Mouse (Mus musculus) embryonic facial prominence, embryonic 12.5 days (tissue): Measurements from ENCODE around the gene Aqp2. TPM values are rescaled to one million over a fixed set of nuclear protein-coding genes. Genes with fewer than 3 reads are reported as not detected.

Experiments
- ATAC-seq: fragments of 200-750 bp; cut with Nextera tagmentation; 2 replicates; pipeline ENCODE4 v1.8.0; 2017; ENCODE audit not compliant: insufficient number of reproducible peaks, insufficient read depth, low FRiP score, low TSS enrichment
- H3K27ac ChIP-seq: fragments of 300-500 bp; sonication (generic); 2 replicates; pipeline ENCODE4 v1.5.1; 2016; ENCODE audit warnings: mild to moderate bottlenecking
- H3K27me3 ChIP-seq: fragments of 300-500 bp; sonication (generic); 2 replicates; pipeline ENCODE4 v1.6.1; 2016; ENCODE audit warnings: mild to moderate bottlenecking, moderate library complexity
- H3K36me3 ChIP-seq: fragments of 300-500 bp; sonication (generic); 2 replicates; pipeline ENCODE4 v1.6.1; 2016; ENCODE audit warnings: mild to moderate bottlenecking
- H3K4me1 ChIP-seq: fragments of 300-500 bp; sonication (generic); 2 replicates; pipeline ENCODE4 v1.6.1; 2016
- H3K4me2 ChIP-seq: fragments of 300-500 bp; sonication (generic); replicated peaks from 2 replicates; pipeline ENCODE4 v1.6.1; 2016; ENCODE audit warnings: mild to moderate bottlenecking, moderate library complexity
- H3K4me3 ChIP-seq: fragments of 300-500 bp; sonication (generic); 2 replicates; pipeline ENCODE4 v1.5.1; 2016; ENCODE audit warnings: mild to moderate bottlenecking
- H3K9ac ChIP-seq: fragments of 300-500 bp; sonication (generic); 2 replicates; pipeline ENCODE4 v1.6.1; 2016; ENCODE audit warnings: mild to moderate bottlenecking, moderate library complexity
- H3K9me3 ChIP-seq: fragments of 300-500 bp; sonication (generic); 2 replicates; pipeline ENCODE4 v1.6.1; 2016; ENCODE audit warnings: mild to moderate bottlenecking, moderate library complexity
- WGBS: fragments of 180-500 bp; shearing (Covaris S2); methylation state at CpG from one replicate; pipeline ENCODE4 v1.1.7; 2016; 5-methylcytosine and 5-hydroxymethylcytosine counted together
- polyA plus RNA-seq: library from polyadenylated mRNA; unstranded; fragments of >200 nt; fragmentation: Nextera tagmentation; extraction: Ambion mirVana; gene quantifications from 2 replicates; pipeline ENCODE4 v1.2.1, GENCODE M21; 2016

Gene Aqp2
- polyA plus RNA-seq, 1 experiment from 2014 or later: not detected

DNA sequence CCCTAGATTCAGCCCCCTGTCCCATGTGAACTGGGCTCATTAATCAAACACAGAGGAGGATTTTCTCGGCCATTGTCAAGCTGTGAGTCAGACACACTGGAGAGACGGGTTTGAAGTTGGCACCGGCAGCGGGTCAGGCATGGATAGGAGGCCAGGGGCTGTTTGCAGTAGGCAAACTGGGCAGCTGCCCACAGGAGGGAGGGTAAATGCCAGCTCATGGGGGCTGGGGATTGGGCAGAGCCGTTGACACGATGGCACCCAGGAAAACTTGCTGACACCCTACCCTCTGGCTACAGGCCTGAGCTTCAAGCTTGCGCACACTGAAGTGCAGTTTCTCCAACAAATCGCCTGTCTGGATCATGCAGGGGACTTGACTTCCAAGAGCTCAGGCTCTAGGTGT lies 13.3 kb downstream of the Aqp2 start:
- WGBS: 74% methylated on average over 8 of the region's 8 CpGs
- no peak overlapping the region for H3K9ac ChIP-seq
- H3K27me3 ChIP-seq: peaks cover 94% of the 10 kb centered on the region
- no peaks in the 10 kb centered on the region for H3K9me3 ChIP-seq
- ATAC-seq: no peak
- H3K27ac ChIP-seq: no peak overlapping the region
- H3K4me2 ChIP-seq: no peak overlapping the region
- no peak overlapping the region for H3K4me3 ChIP-seq
- peaks cover 10% of the 10 kb centered on the region; the same call in 1 of the 2 replicates for H3K4me1 ChIP-seq
- no peaks in the 10 kb centered on the region for H3K36me3 ChIP-seq

DNA sequence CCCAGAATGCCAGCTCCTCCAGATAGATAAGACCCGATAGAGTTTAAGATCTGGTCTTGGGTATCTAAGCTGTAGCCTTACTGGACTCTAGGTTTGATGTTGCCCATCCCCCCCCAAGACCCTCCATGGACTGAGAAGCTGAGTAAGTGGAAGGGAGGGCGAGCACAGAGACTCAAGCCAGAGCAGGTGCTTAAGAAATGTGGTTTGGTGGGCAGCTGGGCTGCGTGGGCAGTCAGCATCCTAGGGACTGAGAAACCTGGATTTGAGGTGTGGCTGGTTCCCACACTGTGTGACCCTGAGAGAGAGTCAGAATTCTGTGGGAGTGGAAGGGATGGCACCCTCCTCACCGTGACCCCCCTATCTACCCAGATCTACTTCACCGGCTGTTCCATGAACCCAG lies 14.0 kb downstream of the Aqp2 start:
- Histone ChIP-seq H3K4me3 (no peak overlapping the region), H3K27ac (no peak overlapping the region), H3K9ac (no peak overlapping the region), H3K36me3 (no peaks in the 10 kb centered on the region), H3K9me3 (no peaks in the 10 kb centered on the region), H3K27me3 (peaks cover 94% of the 10 kb centered on the region), H3K4me2 (no peak overlapping the region), H3K4me1 (peaks cover 10% of the 10 kb centered on the region; the same call in 1 of the 2 replicates)
- ATAC-seq: no peak
- WGBS: 88% methylated on average over 5 of the region's 5 CpGs

DNA sequence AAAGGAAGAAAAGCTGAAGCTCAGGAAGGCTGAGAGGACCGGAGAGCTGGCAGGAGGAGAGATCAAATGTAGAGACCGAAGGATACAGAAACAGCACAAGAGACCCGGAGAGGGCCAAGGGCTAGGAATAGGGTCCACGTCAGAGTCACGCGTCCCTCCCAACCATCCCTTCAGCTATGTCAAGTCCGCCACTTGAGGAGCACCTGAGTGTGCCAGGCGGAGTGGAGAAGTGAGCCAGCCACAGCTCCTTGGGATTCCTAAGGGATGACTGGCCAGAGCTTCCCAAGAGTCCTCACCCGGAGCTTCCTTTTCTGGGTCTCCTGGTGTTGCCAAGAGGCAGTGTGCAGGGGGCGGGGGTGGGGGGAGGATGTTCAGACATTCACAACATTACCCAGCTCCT lies 16.1 kb downstream of the Aqp2 start:
- H3K4me3 ChIP-seq: no peak overlapping the region
- no peak overlapping the region for H3K27ac ChIP-seq
- H3K4me2 ChIP-seq: no peak overlapping the region
- H3K9me3 ChIP-seq: no peaks in the 10 kb centered on the region
- H3K27me3 ChIP-seq: peaks cover 88% of the 10 kb centered on the region
- H3K9ac ChIP-seq: no peak overlapping the region
- 80% methylated on average over 10 of the region's 10 CpGs for WGBS
- ATAC-seq: no peak
- H3K4me1 ChIP-seq: peaks cover 12% of the 10 kb centered on the region; the same call in 1 of the 2 replicates
- no peaks in the 10 kb centered on the region for H3K36me3 ChIP-seq

DNA sequence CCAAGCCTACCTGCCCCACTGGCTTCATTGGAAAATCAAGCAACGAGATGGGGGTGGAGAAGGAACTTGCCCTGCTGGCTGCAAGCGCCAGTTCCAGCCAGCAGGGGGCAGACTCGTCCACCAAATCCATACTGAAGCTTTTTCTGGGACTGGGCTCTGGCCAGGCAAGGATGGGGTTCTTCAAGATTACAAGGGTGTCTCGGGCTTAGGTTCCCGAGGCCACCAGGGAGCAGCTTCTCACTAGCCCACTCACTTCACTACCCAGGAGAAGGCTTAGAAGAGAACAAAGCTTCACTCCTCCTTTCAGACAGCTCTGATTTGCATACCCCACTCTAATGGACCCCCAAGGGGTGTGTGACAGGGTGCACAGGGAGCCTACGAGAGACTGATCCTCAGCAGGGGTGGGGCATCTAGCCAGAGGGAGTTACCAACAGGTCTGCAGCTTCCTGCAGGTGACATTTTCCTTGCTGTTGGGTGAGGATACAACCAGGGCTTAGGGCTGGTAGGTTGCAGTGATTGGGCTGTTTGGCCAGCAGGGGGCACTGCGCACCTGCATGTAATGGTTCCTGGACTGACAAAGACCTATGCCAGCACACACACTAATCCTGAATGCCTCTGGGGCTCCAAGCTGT lies 17.3 kb downstream of the Aqp2 start:
- no peak overlapping the region for H3K4me3 ChIP-seq
- peaks cover 88% of the 10 kb centered on the region for H3K27me3 ChIP-seq
- H3K27ac ChIP-seq: no peak overlapping the region
- no peaks in the 10 kb centered on the region for H3K36me3 ChIP-seq
- no peak overlapping the region; the same call in 1 of the 2 replicates for H3K4me2 ChIP-seq
- no peaks in the 10 kb centered on the region for H3K9me3 ChIP-seq
- whole genome bisulfite sequencing: 0% methylated on average over 7 of the region's 7 CpGs
- no peak overlapping the region for H3K9ac ChIP-seq
- ATAC-seq: peak; percentile 65
- H3K4me1 ChIP-seq: peaks cover 7% of the 10 kb centered on the region; the same call in 1 of the 2 replicates

DNA sequence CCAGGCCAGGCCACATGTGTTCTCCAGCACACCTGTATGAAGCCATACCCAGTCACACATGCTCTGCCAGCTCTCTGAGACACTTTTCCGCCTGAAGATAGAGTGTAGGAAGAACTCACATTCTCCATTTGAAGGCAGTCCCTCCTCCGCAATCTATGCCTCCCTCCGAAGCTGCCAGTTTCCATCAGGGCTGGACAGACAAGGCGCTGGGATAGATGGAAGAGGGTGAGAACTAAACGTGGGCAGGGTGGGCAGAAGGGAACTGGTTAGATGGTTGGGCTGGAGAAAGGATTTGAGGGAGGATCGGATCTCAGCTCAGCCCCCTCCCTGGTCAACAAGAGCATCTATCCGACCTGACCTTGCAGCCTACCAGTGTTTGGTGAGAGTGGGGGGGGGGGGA lies 18.0 kb downstream of the Aqp2 start:
- Histone ChIP-seq H3K27ac (no peak overlapping the region), H3K4me1 (peaks cover 11% of the 10 kb centered on the region), H3K4me3 (no peak overlapping the region), H3K36me3 (no peaks in the 10 kb centered on the region), H3K9ac (no peak overlapping the region), H3K4me2 (no peak overlapping the region), H3K27me3 (peaks cover 87% of the 10 kb centered on the region), H3K9me3 (no peaks in the 10 kb centered on the region)
- WGBS: 48% methylated on average over 7 of the region's 7 CpGs
- no peak; the same call in 1 of the 2 replicates for ATAC-seq

DNA sequence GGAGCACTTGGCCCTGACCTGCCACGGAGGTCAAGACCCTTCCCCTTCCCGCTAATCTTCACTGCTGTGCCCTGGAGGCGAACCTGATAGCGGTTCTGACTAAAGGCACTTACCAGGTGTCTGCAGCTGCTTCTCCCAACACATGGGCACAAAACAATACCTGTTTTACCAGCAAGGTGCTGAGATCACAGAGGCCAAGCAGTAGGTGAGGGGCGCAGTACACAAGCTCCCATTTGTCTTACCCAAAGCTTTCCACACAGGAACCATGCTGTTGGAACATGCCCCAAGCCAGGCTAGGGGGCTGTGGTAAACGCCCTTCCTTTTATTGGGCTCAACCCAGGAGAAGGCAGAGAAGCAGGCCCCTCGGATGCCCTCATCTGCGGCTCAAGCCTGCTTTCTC lies 18.7 kb downstream of the Aqp2 start:
- Histone ChIP-seq H3K4me1 (peaks cover 11% of the 10 kb centered on the region), H3K9ac (no peak overlapping the region), H3K4me2 (no peak overlapping the region), H3K4me3 (no peak overlapping the region), H3K27ac (no peak overlapping the region), H3K9me3 (no peaks in the 10 kb centered on the region), H3K36me3 (no peaks in the 10 kb centered on the region), H3K27me3 (peaks cover 83% of the 10 kb centered on the region)
- no peak for ATAC-seq
- WGBS: 43% methylated on average over 8 of the region's 8 CpGs

DNA sequence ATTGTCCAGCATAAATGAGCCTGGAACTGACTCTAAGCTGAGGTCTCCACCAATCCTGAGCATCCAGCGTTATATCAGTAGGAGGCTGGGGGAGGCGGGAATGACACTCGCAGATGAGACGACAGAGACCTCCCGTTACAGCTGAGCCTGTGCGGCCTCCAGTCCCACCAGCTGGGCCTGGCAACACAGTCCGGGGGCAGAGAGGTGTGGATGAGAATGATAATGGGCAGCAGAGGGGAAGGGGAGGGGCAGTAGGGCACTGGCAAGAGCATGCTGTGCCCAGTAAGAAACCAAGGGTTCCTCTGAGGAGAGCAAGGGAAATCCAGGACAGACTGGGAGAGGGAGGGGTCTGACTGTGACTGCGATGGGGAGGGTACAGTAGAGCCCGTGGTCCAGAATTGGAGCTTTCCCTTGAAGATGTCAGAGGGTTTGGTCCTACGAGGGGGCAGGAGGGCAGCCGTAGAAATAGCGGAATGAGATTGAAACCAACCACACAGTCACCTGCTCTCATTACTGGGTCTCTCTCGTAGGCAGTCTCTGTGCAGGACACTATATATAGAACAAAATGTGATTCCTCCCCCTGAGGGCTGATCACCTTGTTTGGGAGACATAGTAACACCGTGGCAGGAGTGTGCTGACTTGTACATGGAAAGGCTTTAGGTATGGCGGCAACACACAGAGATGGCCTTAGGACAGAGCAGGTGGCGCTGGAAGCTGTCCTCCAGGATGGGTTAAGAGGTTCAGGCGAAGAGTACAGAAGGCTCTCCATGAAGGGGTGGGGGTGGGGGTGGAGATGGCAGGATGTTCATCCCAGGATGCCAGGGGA lies 20.6 kb downstream of the Aqp2 start:
- no peak overlapping the region for H3K4me3 ChIP-seq
- H3K9me3 ChIP-seq: no peaks in the 10 kb centered on the region
- no peak for ATAC-seq
- H3K4me1 ChIP-seq: peaks cover 11% of the 10 kb centered on the region
- no peak overlapping the region for H3K27ac ChIP-seq
- no peak overlapping the region for H3K9ac ChIP-seq
- H3K36me3 ChIP-seq: no peaks in the 10 kb centered on the region
- no peak overlapping the region for H3K4me2 ChIP-seq
- peaks cover 75% of the 10 kb centered on the region for H3K27me3 ChIP-seq
- 59% methylated on average over 17 of the region's 17 CpGs for WGBS

DNA sequence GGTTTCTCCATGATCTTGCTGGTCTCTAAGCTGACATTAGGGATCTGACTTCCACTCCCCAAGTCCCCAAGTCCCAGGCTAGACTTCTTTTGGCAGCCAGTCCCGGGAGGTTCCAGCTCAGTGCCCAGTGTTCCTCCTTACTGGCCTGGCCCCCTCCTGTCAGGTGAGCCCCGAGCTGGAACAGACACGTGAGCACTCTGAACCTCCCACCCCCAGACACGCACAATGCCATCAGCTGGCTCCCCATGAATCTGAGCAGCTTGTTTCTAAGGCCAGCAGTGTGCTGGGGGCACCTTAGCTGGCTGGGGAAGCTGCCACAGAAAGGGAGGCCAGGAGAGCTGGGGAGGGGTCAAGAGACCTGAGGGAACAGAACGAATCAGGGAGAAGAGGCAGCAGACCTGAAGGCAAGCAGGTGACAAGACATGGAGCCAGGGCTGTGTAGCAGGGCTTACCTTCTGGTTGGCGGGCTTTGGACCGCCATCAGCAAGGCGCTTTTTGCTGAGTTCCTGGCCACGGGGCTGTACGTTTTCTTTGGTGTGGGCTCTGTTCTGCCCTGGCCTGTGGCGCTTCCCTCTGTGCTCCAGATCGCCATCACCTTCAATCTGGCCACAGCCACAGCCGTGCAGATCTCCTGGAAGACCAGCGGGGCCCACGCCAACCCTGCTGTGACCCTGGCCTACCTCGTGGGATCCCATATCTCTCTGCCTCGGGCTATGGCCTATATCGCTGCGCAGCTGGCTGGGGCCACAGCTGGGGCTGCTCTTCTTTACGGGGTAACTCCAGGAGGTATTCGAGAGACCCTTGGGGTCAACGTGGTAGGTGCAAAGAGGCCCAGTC lies 22.3 kb downstream of the Aqp2 start, which contains the start of gene Aqp6:
TSS of gene Aqp6 (plus strand) at position 415 of the 837 bp plus-strand sequence.
- no peak within 1 kb of the TSS for H3K4me2 ChIP-seq
- H3K9ac ChIP-seq: no peak within 1 kb of the TSS
- ATAC-seq: no peak
- peaks cover 77% of the 10 kb centered on the region for H3K27me3 ChIP-seq
- no peaks in the 10 kb centered on the region for H3K36me3 ChIP-seq
- WGBS: 51% methylated on average over 22 of the region's 22 CpGs
- H3K4me3 ChIP-seq: no peak within 1 kb of the TSS
- H3K4me1 ChIP-seq: peaks cover 10% of the 10 kb centered on the region
- no peak within 1 kb of the TSS for H3K27ac ChIP-seq
- no peaks in the 10 kb centered on the region for H3K9me3 ChIP-seq

DNA sequence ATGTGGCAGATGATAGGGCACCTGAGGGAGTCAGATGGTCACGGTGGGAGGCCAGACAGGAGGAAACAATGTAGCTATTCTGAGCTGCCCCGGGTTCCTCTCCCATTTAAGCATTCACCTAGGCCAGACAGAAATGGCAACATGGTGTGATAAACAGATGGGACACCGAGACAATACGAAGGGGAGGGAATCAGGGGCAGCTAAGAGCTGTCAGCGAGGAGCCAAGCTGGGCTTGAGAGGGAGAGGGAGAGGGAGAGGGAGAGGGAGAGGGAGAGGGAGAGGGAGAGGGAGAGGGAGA lies 22.9 kb downstream of the Aqp2 start:
- peaks cover 13% of the 10 kb centered on the region for H3K4me1 ChIP-seq
- no peak overlapping the region for H3K4me2 ChIP-seq
- 24% methylated on average over 5 of the region's 5 CpGs for WGBS
- no peak overlapping the region for H3K9ac ChIP-seq
- no peaks in the 10 kb centered on the region for H3K36me3 ChIP-seq
- H3K4me3 ChIP-seq: no peak overlapping the region
- no peak overlapping the region for H3K27ac ChIP-seq
- H3K27me3 ChIP-seq: peaks cover 79% of the 10 kb centered on the region
- ATAC-seq: no peak
- no peaks in the 10 kb centered on the region for H3K9me3 ChIP-seq

DNA sequence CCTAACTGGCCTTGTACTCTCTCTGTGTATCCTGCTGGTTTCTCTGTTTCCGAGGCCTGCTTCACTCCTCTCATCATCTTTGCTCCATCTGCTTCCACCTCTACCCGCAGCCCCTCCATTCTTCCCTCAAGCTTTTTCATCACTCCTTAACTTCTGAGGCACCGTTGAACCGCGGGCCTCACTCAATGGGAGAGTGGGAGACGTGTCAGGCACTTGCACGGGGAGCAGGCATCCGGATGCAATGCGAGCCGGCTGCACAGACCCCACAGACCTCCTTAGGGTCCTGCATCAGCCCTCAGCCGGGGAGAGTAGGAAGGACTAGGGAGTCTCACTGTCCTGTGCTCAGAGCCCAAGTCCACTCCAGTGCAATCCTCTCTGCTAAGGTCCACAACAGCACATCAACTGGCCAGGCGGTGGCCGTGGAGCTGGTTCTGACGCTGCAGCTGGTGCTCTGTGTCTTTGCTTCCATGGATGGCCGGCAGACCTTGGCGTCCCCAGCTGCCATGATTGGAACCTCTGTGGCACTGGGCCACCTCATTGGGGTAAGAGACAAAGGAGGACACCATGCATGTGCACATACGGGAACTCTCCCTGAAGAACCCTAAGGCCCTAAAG lies 23.5 kb downstream of the Aqp2 start:
- Histone ChIP-seq H3K36me3 (no peaks in the 10 kb centered on the region), H3K4me3 (no peak overlapping the region), H3K27ac (no peak overlapping the region), H3K27me3 (peaks cover 75% of the 10 kb centered on the region), H3K4me1 (peaks cover 19% of the 10 kb centered on the region), H3K4me2 (no peak overlapping the region), H3K9me3 (no peaks in the 10 kb centered on the region), H3K9ac (no peak overlapping the region)
- no peak for ATAC-seq
- 69% methylated on average over 17 of the region's 17 CpGs for WGBS

DNA sequence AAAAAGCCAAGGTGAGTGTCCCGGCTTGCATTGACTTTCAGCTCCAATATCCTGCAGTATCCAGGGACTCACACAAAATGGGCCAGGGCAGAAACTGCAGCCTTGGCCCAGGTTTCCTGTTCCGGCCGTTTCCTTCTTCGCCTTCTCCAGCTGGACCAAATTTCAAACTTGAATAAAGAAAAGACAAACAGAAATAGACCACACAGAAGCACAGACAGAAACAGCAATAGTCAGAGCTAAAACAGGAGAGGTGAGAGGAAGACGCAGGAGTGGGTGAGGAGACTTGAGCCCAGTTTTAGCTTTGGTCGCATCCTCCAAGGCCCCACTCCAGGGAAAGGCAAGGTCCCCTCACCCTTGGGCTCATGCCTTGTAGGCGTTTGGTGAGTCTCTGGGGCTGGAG lies 24.4 kb downstream of the Aqp2 start:
- 68% methylated on average over 7 of the region's 7 CpGs for WGBS
- H3K27ac ChIP-seq: no peak overlapping the region
- H3K4me1 ChIP-seq: peaks cover 28% of the 10 kb centered on the region
- H3K27me3 ChIP-seq: peaks cover 66% of the 10 kb centered on the region
- H3K9me3 ChIP-seq: no peaks in the 10 kb centered on the region
- no peak overlapping the region for H3K9ac ChIP-seq
- no peak for ATAC-seq
- H3K36me3 ChIP-seq: no peaks in the 10 kb centered on the region
- no peak overlapping the region for H3K4me2 ChIP-seq
- no peak overlapping the region for H3K4me3 ChIP-seq
